Mouse (Mus musculus) neural tube, embryonic 14.5 days (tissue): ENCODE measurements around the gene Gng11. TPM values are rescaled to one million over a fixed set of nuclear protein-coding genes. Genes with fewer than 3 reads are reported as not detected.

Experiments
- ATAC-seq: fragments of 200-750 bp; cut with Nextera tagmentation; 2 replicates; pipeline ENCODE4 v1.8.0; 2017; ENCODE audit warnings: low read depth, mild to moderate bottlenecking, moderate TSS enrichment, moderate library complexity
- H3K27ac ChIP-seq: fragments of 300-500 bp; sonication (generic); 2 replicates; pipeline ENCODE4 v1.5.1; 2014; ENCODE audit warnings: low read depth, mild to moderate bottlenecking, control low read depth, low read length, moderate library complexity, mixed read lengths
- H3K27me3 ChIP-seq: fragments of 300-500 bp; sonication (generic); 2 replicates; pipeline ENCODE4 v1.6.1; 2014; ENCODE audit warnings: low read length; ENCODE audit not compliant: control insufficient read depth, insufficient read depth
- H3K36me3 ChIP-seq: fragments of 300-500 bp; sonication (generic); 2 replicates; pipeline ENCODE4 v1.6.1; 2014; ENCODE audit warnings: low read length, mixed read lengths; ENCODE audit not compliant: control insufficient read depth, insufficient read depth
- H3K4me1 ChIP-seq: fragments of 300-500 bp; sonication (generic); 2 replicates; pipeline ENCODE4 v1.6.1; 2014; ENCODE audit warnings: low read length; ENCODE audit not compliant: control insufficient read depth, insufficient read depth
- H3K4me2 ChIP-seq: fragments of 300-500 bp; sonication (generic); 2 replicates; pipeline ENCODE4 v1.6.1; 2014; ENCODE audit warnings: mild to moderate bottlenecking, low read depth, low read length, control low read depth
- H3K4me3 ChIP-seq: fragments of 300-500 bp; sonication (generic); 2 replicates; pipeline ENCODE4 v1.5.1; 2014; ENCODE audit warnings: low read depth, low read length, control low read depth, mixed read lengths
- H3K9ac ChIP-seq: fragments of 300-500 bp; sonication (generic); replicated peaks from 2 replicates; pipeline ENCODE4 v1.6.1; 2014; ENCODE audit warnings: low read depth, mild to moderate bottlenecking, control low read depth, low read length, mixed read lengths
- H3K9me3 ChIP-seq: fragments of 300-500 bp; sonication (generic); 2 replicates; pipeline ENCODE4 v1.6.1; 2016; ENCODE audit warnings: low read length; ENCODE audit not compliant: control insufficient read depth
- WGBS: fragments of 180-500 bp; shearing (Covaris S2); extraction: QIAGEN DNeasy Blood & Tissue Kit; methylation state at CpG from one replicate; pipeline ENCODE4 v1.1.7; 2014; 5-methylcytosine and 5-hydroxymethylcytosine counted together
- polyA plus RNA-seq: library from polyadenylated mRNA; unstranded; fragments of >200 nt; fragmentation: Nextera tagmentation; extraction: Ambion mirVana; gene quantifications from 2 replicates; pipeline ENCODE4 v1.2.1, GENCODE M21; 2014

Gng11 gene
- polyA plus RNA-seq, 1 experiment from 2014 or later = 15.9 TPM

DNA sequence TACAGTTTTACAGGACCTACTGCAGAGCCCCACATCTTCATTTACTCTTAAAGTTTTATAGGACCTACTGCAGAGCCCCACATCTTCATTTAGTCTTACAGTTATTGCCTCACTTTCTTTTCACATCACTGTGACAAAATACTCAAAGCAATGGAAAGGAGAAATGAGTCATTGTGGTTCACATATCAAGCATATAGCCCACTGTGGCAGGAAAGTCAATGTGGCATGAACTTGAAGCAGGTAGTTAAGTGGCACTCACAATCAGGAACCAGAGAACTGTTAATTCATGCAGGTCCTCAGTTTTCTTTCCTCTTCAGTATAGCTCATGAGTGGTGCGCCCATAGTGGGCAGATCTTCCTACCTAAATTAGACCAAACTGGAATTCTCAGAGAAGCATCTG lies 43.5 kb downstream of the Gng11 start:
- Histone ChIP-seq H3K27me3 (no peaks in the 10 kb centered on the region), H3K36me3 (no peaks in the 10 kb centered on the region), H3K9me3 (no peaks in the 10 kb centered on the region), H3K4me1 (no peaks in the 10 kb centered on the region), H3K4me2 (no peak overlapping the region), H3K9ac (no peak overlapping the region), H3K27ac (no peak overlapping the region), H3K4me3 (no peak overlapping the region)
- 100% methylated on average over 1 of the region's 1 CpGs for WGBS
- ATAC-seq = no peak

DNA sequence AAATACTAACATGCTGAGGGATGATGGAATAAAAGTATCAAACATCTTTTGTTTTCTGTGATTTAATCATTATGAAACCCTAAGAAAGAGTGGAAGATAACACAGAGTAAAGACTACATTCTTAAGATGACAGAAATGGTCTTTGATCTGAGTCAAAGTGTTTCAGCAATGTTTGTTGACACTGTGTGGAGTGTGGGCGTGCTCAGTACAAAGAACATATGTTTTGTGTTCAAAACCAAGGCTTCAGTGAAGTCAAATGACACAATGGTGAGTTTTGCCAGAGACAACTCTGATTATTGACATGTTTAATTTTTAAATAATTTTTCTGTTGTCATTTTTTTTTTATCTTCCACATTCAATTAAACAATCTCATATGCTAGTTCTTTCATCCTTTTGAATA lies 49.1 kb downstream of the Gng11 start:
- no peaks in the 10 kb centered on the region for H3K9me3 ChIP-seq
- H3K4me1 ChIP-seq = no peaks in the 10 kb centered on the region
- 63% methylated on average over 1 of the region's 1 CpGs for WGBS
- no peak overlapping the region for H3K9ac ChIP-seq
- no peaks in the 10 kb centered on the region for H3K27me3 ChIP-seq
- no peak overlapping the region for H3K27ac ChIP-seq
- H3K36me3 ChIP-seq = no peaks in the 10 kb centered on the region
- no peak overlapping the region for H3K4me2 ChIP-seq
- H3K4me3 ChIP-seq = no peak overlapping the region
- ATAC-seq = no peak

GRCm38 (mm10) chr6:4054387-4054786 lies 50.7 kb downstream of the Gng11 start:
- Histone ChIP-seq H3K27me3 (no peaks in the 10 kb centered on the region), H3K27ac (no peak overlapping the region), H3K4me3 (no peak overlapping the region), H3K9ac (no peak overlapping the region), H3K4me2 (no peak overlapping the region), H3K4me1 (no peaks in the 10 kb centered on the region), H3K36me3 (no peaks in the 10 kb centered on the region), H3K9me3 (no peaks in the 10 kb centered on the region)
- 91% methylated on average over 4 of the region's 4 CpGs for WGBS
- no peak for ATAC-seq

Other genes starting within 250 kb of the Gng11 start
- gene Calcr, start 239.2 kb upstream of the Gng11 start, polyA plus RNA-seq = 0.94 and 1.2 TPM in 2 replicates
- gene Tfpi2, start 15.0 kb upstream of the Gng11 start, polyA plus RNA-seq = 0.46 and 0.52 TPM in 2 replicates
- not detected in 2 replicates for gene Gngt1, start 10.1 kb upstream of the Gng11 start, polyA plus RNA-seq
- gene Bet1, start 83.1 kb downstream of the Gng11 start, polyA plus RNA-seq = 28.0 and 36.6 TPM in 2 replicates